Mouse (Mus musculus) kidney, embryonic 15.5 days (tissue): ENCODE results near the gene Rasgrp3. TPM values are rescaled to one million over a fixed set of nuclear protein-coding genes. Genes with fewer than 3 reads are reported as not detected.
A peak's percentile ranks its signal among the peaks of the same experiment; 100 is the strongest.

ENCODE experiments used
- ATAC-seq: fragments of 200-750 bp; cut with Nextera tagmentation; replicated peaks from 2 replicates; pipeline ENCODE4 v1.8.0; 2017; ENCODE audit warnings: moderate TSS enrichment; ENCODE audit not compliant: low FRiP score
- H3K27ac ChIP-seq: fragments of 300-500 bp; sonication (generic); 2 replicates; pipeline ENCODE4 v1.5.1; 2015; ENCODE audit warnings: mild to moderate bottlenecking, inconsistent platforms
- H3K27me3 ChIP-seq: fragments of 300-500 bp; sonication (generic); 2 replicates; pipeline ENCODE4 v1.6.1; 2015; ENCODE audit warnings: inconsistent platforms
- H3K36me3 ChIP-seq: fragments of 300-500 bp; sonication (generic); 2 replicates; pipeline ENCODE4 v1.6.1; 2015; ENCODE audit warnings: inconsistent platforms
- H3K4me1 ChIP-seq: fragments of 300-500 bp; sonication (generic); 2 replicates; pipeline ENCODE4 v1.6.1; 2015; ENCODE audit warnings: inconsistent platforms
- H3K4me2 ChIP-seq: fragments of 300-500 bp; sonication (generic); 2 replicates; pipeline ENCODE4 v1.6.1; 2015; ENCODE audit warnings: moderate library complexity, mild to moderate bottlenecking, inconsistent platforms
- H3K4me3 ChIP-seq: fragments of 300-500 bp; sonication (generic); replicated peaks from 2 replicates; pipeline ENCODE4 v1.5.1; 2015; ENCODE audit warnings: mild to moderate bottlenecking, inconsistent platforms
- H3K9ac ChIP-seq: fragments of 300-500 bp; sonication (generic); 2 replicates; pipeline ENCODE4 v1.6.1; 2015; ENCODE audit warnings: mild to moderate bottlenecking, inconsistent platforms
- H3K9me3 ChIP-seq: fragments of 300-500 bp; sonication (generic); replicated peaks from 2 replicates; pipeline ENCODE4 v1.6.1; 2016; ENCODE audit warnings: inconsistent platforms
- WGBS: fragments of 180-500 bp; shearing (Covaris S2); methylation state at CpG from one replicate; pipeline ENCODE4 v1.1.7; 2015; ENCODE audit warnings: mixed read lengths; 5-methylcytosine and 5-hydroxymethylcytosine counted together
- polyA plus RNA-seq: library from polyadenylated mRNA; unstranded; fragments of >200 nt; fragmentation: Nextera tagmentation; extraction: Ambion mirVana; gene quantifications from 2 replicates; pipeline ENCODE4 v1.2.1, GENCODE M21; 2015

The Rasgrp3 gene
- polyA plus RNA-seq, result 22.8 and 26.7 TPM in 2 replicates

DNA sequence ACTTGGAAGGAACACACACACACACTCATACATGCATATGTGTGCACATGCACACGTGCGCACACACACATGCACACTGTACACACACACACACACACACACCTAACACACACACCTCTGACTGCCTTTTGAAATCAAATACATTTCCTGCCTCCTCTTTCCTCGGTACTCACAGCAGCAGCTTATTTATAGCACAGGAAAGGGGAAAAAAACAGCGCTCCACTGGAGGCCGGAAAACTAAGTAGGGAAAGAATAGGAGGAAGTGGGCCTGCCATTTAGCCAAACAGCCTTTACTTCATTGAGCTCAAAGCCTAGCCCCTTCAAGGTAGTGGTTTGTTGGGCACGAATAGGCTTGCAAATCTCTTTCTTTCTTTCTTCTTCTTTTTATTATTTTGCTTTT is at the start of gene Rasgrp3:
TSS of gene Rasgrp3 (plus strand) at position 298 of the 400 bp plus-strand sequence.
- H3K9me3 ChIP-seq, result no peaks in the 10 kb centered on the region
- 51% methylated on average over 6 of the region's 6 CpGs for WGBS
- peak within 1 kb of the TSS; percentile 73 for H3K27ac ChIP-seq
- no peaks in the 10 kb centered on the region for H3K27me3 ChIP-seq
- peak within 1 kb of the TSS; percentile 32 for H3K4me3 ChIP-seq
- no peak for ATAC-seq
- no peaks in the 10 kb centered on the region for H3K36me3 ChIP-seq
- peaks cover 11% of the 10 kb centered on the region; the same call in 1 of the 2 replicates for H3K4me1 ChIP-seq
- no peak within 1 kb of the TSS; the same call in 1 of the 2 replicates for H3K4me2 ChIP-seq
- no peak within 1 kb of the TSS for H3K9ac ChIP-seq

DNA sequence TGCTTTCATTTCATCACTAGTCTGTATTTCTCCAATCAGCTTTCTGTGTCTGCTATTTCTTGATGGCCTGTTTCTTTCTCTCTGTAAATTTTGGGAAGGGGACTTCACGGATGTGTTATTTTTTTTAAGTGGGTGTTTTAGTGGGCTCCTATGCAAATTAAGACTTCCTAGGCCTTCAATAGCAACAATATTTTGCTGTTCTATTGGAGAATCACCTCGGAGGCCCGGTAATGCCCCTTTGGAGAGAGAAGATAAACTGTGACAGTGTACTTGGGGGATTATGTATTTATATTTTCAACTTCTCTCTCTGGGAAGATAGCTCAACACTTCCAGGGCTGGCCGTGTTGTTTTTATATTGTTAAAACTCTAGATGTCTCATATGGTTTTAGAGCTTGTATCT is 47.3 kb upstream of the Rasgrp3 start:
- Histone ChIP-seq H3K27me3 (no peaks in the 10 kb centered on the region), H3K9me3 (no peaks in the 10 kb centered on the region), H3K4me1 (no peaks in the 10 kb centered on the region), H3K9ac (no peak overlapping the region), H3K4me3 (no peak overlapping the region), H3K27ac (no peak overlapping the region), H3K4me2 (no peak overlapping the region), H3K36me3 (peaks cover 35% of the 10 kb centered on the region)
- 80% methylated on average over 4 of the region's 4 CpGs for WGBS
- ATAC-seq, result no peak

DNA sequence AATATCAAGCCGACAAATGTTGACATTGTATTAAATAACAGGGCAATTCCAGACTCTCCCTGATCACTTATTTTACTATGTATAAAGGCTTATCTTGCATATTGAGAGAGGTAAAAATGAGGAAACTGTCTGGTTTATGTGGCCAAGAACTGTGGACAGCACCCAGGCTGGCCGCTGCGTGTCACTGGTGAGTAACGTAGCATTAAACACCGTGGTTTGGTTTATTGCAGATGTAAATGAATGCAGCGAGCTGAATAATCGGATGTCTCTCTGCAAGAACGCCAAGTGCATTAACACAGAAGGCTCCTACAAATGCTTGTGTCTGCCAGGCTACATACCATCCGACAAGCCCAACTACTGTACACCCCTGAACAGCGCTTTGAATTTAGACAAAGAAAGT is 45.6 kb upstream of the Rasgrp3 start:
- WGBS, result 89% methylated on average over 10 of the region's 10 CpGs
- Histone ChIP-seq H3K27ac (no peak overlapping the region), H3K4me2 (no peak overlapping the region), H3K9me3 (no peaks in the 10 kb centered on the region), H3K27me3 (no peaks in the 10 kb centered on the region), H3K9ac (no peak overlapping the region), H3K36me3 (peaks cover 31% of the 10 kb centered on the region), H3K4me3 (no peak overlapping the region), H3K4me1 (peaks cover 5% of the 10 kb centered on the region; the same call in 1 of the 2 replicates)
- no peak for ATAC-seq

- WGBS, result 79% methylated on average over 6 of the region's 6 CpGs
- no peaks in the 10 kb centered on the region for H3K27me3 ChIP-seq
- ATAC-seq, result no peak
- H3K4me2 ChIP-seq, result no peak overlapping the region
- H3K36me3 ChIP-seq, result peaks cover 22% of the 10 kb centered on the region
- no peak overlapping the region for H3K9ac ChIP-seq
- H3K9me3 ChIP-seq, result no peaks in the 10 kb centered on the region
- H3K4me1 ChIP-seq, result peaks cover 5% of the 10 kb centered on the region; the same call in 1 of the 2 replicates
- no peak overlapping the region for H3K4me3 ChIP-seq
- no peak overlapping the region for H3K27ac ChIP-seq
These were observed 44.1 kb upstream of the Rasgrp3 start for GRCm38 (mm10) chr17:75391429-75392192.

GRCm38 (mm10) chr17:75406405-75406804 is 29.3 kb upstream of the Rasgrp3 start:
- H3K36me3 ChIP-seq, result no peaks in the 10 kb centered on the region
- ATAC-seq, result no peak
- no peaks in the 10 kb centered on the region for H3K27me3 ChIP-seq
- H3K9me3 ChIP-seq, result no peaks in the 10 kb centered on the region
- no peak overlapping the region for H3K27ac ChIP-seq
- H3K9ac ChIP-seq, result no peak overlapping the region
- no peak overlapping the region for H3K4me2 ChIP-seq
- no peak overlapping the region for H3K4me3 ChIP-seq
- 48% methylated on average over 4 of the region's 4 CpGs for WGBS
- no peaks in the 10 kb centered on the region for H3K4me1 ChIP-seq

DNA sequence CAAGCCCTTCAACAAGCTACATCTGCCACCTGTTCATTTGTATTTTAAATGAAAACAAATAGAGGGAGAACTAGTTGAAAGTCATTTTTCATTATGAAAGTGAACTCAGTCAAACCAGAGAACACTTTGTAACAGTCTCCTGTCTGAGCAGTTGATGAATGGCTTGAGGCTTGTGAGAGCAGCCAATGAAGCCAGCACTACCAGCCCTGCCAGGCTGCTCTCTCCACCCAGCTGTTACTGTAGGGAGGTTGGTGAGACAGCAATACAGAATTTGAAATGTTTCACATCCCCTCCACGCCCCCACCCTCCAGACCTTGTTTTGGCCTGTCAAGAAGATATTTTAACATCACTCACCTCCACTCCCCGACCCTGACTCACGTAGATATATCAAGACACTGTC is 18.8 kb upstream of the Rasgrp3 start:
- ATAC-seq, result no peak
- H3K27ac ChIP-seq, result no peak overlapping the region
- H3K4me3 ChIP-seq, result no peak overlapping the region
- no peaks in the 10 kb centered on the region for H3K36me3 ChIP-seq
- no peaks in the 10 kb centered on the region for H3K27me3 ChIP-seq
- WGBS, result 84% methylated on average over 3 of the region's 3 CpGs
- H3K9ac ChIP-seq, result no peak overlapping the region
- H3K4me1 ChIP-seq, result no peaks in the 10 kb centered on the region
- H3K9me3 ChIP-seq, result no peaks in the 10 kb centered on the region
- no peak overlapping the region for H3K4me2 ChIP-seq

- no peaks in the 10 kb centered on the region for H3K27me3 ChIP-seq
- H3K27ac ChIP-seq, result no peak overlapping the region
- no peak overlapping the region for H3K4me3 ChIP-seq
- no peak overlapping the region for H3K4me2 ChIP-seq
- peaks cover 11% of the 10 kb centered on the region; the same call in 1 of the 2 replicates for H3K4me1 ChIP-seq
- WGBS, result 88% methylated on average over 2 of the region's 2 CpGs
- H3K9ac ChIP-seq, result no peak overlapping the region
- no peak for ATAC-seq
- H3K9me3 ChIP-seq, result no peaks in the 10 kb centered on the region
- H3K36me3 ChIP-seq, result no peaks in the 10 kb centered on the region
These were observed 1.5 kb upstream of the Rasgrp3 start for GRCm38 (mm10) chr17:75434152-75434551.

GRCm38 (mm10) chr17:75434871-75435270 is 825 bp upstream of the Rasgrp3 start:
- 66% methylated on average over 3 of the region's 3 CpGs for WGBS
- Histone ChIP-seq H3K4me3 (no peak overlapping the region), H3K27me3 (no peaks in the 10 kb centered on the region), H3K4me1 (peaks cover 11% of the 10 kb centered on the region; the same call in 1 of the 2 replicates), H3K9ac (no peak overlapping the region), H3K36me3 (no peaks in the 10 kb centered on the region), H3K27ac (no peak overlapping the region), H3K9me3 (no peaks in the 10 kb centered on the region), H3K4me2 (no peak overlapping the region)
- ATAC-seq, result no peak

- H3K9me3 ChIP-seq, result no peaks in the 10 kb centered on the region
- H3K9ac ChIP-seq, result no peak overlapping the region
- no peak overlapping the region for H3K4me2 ChIP-seq
- no peaks in the 10 kb centered on the region for H3K27me3 ChIP-seq
- WGBS, result 64% methylated on average over 8 of the region's 8 CpGs
- H3K36me3 ChIP-seq, result no peaks in the 10 kb centered on the region
- peak overlapping the region; percentile 73 for H3K27ac ChIP-seq
- H3K4me3 ChIP-seq, result peak overlapping the region; percentile 32
- H3K4me1 ChIP-seq, result peaks cover 14% of the 10 kb centered on the region
- no peak for ATAC-seq
These were observed 399 bp downstream of the Rasgrp3 start for GRCm38 (mm10) chr17:75436095-75436494.

GRCm38 (mm10) chr17:75436819-75437218 is 1.1 kb downstream of the Rasgrp3 start:
- Histone ChIP-seq H3K36me3 (no peaks in the 10 kb centered on the region), H3K4me1 (peaks cover 16% of the 10 kb centered on the region), H3K9me3 (no peaks in the 10 kb centered on the region), H3K4me2 (no peak overlapping the region; the same call in 1 of the 2 replicates), H3K4me3 (peak overlapping the region; percentile 32), H3K9ac (0 out of 2 replicates have a peak overlapping the region, but pooled peaks have one; percentile 2), H3K27me3 (no peaks in the 10 kb centered on the region), H3K27ac (0 out of 2 replicates have a peak overlapping the region, but pooled peaks have one; percentile 51)
- 67% methylated on average over 6 of the region's 6 CpGs for WGBS
- ATAC-seq, result no peak

DNA sequence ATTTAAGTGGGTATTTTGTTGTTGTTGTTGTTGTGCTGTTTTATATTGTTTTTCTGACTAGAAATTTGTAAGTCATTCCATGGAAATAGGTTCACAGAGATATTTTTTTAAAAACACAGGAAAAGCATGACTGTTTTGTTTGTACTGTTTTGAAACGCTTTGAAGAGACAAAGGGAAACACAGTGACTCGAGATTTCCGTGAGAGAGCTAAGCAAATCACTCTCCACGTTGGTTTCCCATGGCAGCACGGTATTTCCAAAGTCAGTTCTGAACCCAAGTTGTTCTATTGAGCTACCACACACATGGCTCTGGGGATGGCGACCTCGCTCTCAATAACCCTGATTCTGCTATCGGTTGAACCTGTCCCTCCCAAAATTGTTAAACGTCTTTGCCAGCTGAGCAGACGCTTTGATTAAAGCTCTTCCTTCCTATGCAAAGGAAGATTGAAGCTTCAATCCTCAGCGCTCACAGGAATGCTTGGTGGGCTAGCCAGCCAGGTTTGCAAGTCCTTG is 1.6 kb downstream of the Rasgrp3 start:
- Histone ChIP-seq H3K36me3 (no peaks in the 10 kb centered on the region), H3K9ac (0 out of 2 replicates have a peak overlapping the region, but pooled peaks have one; percentile 2), H3K4me2 (peak overlapping the region; percentile 2), H3K4me3 (peak overlapping the region; percentile 32), H3K9me3 (no peaks in the 10 kb centered on the region), H3K4me1 (peaks cover 19% of the 10 kb centered on the region), H3K27me3 (no peaks in the 10 kb centered on the region), H3K27ac (0 out of 2 replicates have a peak overlapping the region, but pooled peaks have one; percentile 51)
- ATAC-seq, result no peak
- 63% methylated on average over 11 of the region's 11 CpGs for WGBS

GRCm38 (mm10) chr17:75438162-75438561 is 2.5 kb downstream of the Rasgrp3 start:
- Histone ChIP-seq H3K27me3 (no peaks in the 10 kb centered on the region), H3K4me2 (0 out of 2 replicates have a peak overlapping the region, but pooled peaks have one; percentile 2), H3K36me3 (no peaks in the 10 kb centered on the region), H3K27ac (no peak overlapping the region), H3K4me3 (peak overlapping the region; percentile 10; the same call in 1 of the 2 replicates), H3K9me3 (no peaks in the 10 kb centered on the region), H3K9ac (no peak overlapping the region), H3K4me1 (peaks cover 19% of the 10 kb centered on the region)
- no peak for ATAC-seq
- WGBS, result 40% methylated on average over 5 of the region's 5 CpGs
